Mouse (Mus musculus): ENCODE measurements around the gene Hist1h4n.
"Not testable (repeated sequence)": the region's sequence is repeated elsewhere in the genome, so short reads cannot be mapped to it uniquely, and the experiment has no call there.

Gene Hist1h4n

GRCm38 (mm10) chr13:21795584-21795983 lies 36.4 kb downstream of the Hist1h4n start:
- no peak for DNase-seq (ENCODE audit: low read depth, low spot score)

- DNase-seq (ENCODE audit: low read depth, low spot score): no peak
Measured at GRCm38 (mm10) chr13:21790601-21791283, 41.3 kb downstream of the Hist1h4n start.

GRCm38 (mm10) chr13:21789925-21790324 lies 42.1 kb downstream of the Hist1h4n start:
- no peak for DNase-seq (ENCODE audit: low read depth, low spot score)

DNA sequence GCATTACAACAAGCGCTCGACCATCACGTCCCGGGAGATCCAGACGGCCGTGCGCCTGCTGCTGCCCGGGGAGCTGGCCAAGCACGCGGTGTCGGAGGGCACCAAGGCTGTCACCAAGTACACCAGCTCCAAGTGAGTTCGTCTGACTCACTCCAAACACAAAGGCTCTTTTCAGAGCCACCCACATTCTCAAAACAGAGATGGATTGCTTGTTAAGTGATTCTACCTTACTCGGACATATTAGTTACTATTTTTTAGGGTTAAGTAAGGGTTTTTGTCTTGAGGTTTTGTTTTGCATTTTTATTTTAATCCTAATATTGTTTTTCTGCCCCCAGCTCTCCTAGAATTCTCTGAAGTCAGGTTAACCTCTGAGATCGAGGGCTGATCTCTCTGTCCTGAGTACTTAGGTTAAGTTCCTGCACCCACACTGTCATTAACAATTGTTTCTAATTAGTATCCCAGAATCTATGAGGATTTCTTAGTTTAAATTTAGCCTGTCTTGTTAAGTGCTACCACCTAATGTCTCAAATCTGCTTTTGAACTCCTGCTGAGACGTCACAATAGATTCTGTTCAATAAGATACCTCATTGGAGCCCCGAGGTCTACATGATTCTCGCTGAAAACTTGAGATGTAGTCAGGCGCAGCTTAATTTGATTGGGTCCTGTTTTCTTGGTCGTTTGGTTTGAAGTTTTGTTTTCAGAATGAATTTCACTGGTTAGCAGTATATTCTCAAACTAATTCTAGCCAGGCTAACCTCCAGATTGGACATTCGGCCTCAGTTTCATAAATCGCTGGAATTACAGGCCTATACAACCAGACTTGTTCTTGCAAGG lies 44.0 kb downstream of the Hist1h4n start:
- DNase-seq (ENCODE audit: low read depth, low spot score): no peak

DNA sequence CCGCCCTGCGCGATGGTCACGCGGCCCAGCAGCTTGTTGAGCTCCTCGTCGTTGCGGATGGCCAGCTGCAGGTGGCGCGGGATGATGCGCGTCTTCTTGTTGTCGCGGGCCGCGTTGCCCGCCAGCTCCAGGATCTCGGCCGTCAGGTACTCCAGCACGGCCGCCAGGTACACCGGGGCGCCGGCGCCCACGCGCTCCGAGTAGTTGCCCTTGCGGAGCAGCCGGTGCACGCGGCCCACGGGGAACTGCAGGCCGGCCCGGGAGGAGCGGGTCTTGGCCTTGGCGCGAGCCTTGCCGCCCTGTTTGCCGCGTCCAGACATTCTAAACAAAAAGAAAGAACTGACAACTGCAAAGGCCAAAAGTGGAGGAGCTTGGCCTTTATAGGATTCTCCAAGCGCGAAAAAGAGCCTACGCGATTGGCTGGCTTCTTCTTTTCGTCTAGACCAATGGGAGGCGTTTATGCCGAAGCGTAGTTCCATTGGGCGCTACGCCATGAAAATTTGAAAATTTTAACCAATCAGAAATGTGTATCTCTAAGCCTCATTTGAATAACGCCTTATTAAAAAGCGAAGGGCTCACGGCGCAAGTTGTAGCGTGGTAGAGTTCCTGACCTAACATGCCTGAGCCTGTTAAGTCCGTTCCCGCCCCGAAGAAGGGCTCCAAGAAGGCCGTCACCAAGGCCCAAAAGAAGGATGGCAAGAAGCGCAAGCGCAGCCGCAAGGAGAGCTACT lies 44.9 kb downstream of the Hist1h4n start, which contains the start of the genes Hist1h2an and Hist1h2bp:
Gene Hist1h2an, minus strand, starts transcription at position 320 of the 731 bp plus-strand sequence.
Gene Hist1h2bp, plus strand, starts transcription at position 563 of the 731 bp plus-strand sequence.
- not testable (repeated sequence) for DNase-seq (ENCODE audit: low read depth, low spot score)

DNA sequence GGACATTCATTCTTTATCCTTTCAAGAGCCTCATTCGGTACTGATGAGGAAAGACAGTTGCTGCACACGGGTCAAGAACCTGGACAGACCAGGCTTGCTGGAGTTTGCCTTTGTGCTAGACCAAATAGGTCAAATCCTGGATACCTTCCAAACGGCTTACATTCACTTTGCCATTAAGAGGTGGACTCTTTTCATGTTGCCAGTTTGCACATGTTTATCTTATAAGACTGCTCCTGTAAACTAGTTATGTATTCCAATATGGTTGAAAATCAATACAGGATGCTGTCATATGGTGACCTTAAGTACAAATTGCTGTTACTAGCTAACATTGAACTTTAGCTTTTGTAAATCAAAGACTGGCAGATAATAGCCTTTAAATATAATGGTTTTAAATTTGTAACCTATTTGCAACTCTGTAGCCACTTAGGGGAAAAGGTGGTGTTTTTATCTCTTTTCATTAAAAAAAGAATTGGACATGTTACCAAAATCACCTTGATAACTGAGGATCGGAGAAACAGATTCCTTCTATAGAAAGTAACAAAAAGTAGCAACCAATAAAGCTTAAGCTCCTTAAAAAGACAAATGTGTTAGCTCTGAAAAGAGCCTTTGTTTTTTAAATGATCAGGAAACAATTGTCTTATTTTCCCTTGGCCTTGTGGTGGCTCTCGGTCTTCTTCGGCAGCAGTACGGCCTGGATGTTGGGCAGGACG lies 45.7 kb downstream of the Hist1h4n start:
- DNase-seq (ENCODE audit: low read depth, low spot score): no peak

DNA sequence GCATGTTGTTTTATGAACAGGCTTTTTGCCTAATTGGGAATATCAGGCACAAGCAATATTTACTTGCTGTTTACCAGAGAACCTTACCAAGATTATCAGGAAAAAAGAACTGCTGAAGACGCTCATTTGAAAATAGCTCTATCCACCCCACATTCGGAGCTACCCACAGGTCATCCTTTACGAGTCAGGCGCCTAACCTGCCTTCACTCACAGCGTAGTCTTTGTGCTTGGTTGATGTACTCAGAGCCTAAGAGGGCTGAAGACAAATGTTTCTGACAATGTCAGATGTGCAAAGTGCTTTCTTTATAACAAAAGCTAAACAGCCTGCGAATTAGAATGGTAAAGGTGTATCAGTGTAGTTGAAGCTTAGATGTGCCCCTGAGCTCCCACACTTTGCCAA lies 47.7 kb downstream of the Hist1h4n start:
- DNase-seq (ENCODE audit: low read depth, low spot score): no peak

GRCm38 (mm10) chr13:21783734-21784161 lies 48.2 kb downstream of the Hist1h4n start:
- DNase-seq (ENCODE audit: low read depth, low spot score): no peak

GRCm38 (mm10) chr13:21783255-21783617 lies 48.8 kb downstream of the Hist1h4n start, which contains the start of gene Hist1h3i:
Hist1h3i (minus strand) TSS chr13:21783370.
- DNase-seq (ENCODE audit: low read depth, low spot score): no peak

GRCm38 (mm10) chr13:21782361-21783254 lies 49.4 kb downstream of the Hist1h4n start:
- DNase-seq (ENCODE audit: low read depth, low spot score): not testable (repeated sequence)

Data from WW6 (cell line).